Mouse (Mus musculus) frontal cortex, adult 2 months (tissue): Measurements from ENCODE around the gene Carm1. TPM values are rescaled to one million over a fixed set of nuclear protein-coding genes. Genes with fewer than 3 reads are reported as not detected.
"Not testable (repeated sequence)": the region's sequence is repeated elsewhere in the genome, so short reads cannot be mapped to it uniquely, and the experiment has no call there.

Experiments used
- DNase-seq, 2 experiments: peaks; one replicate each; pipeline ENCODE4 v3.0.0; 2022; ENCODE audit warnings: low spot score in 1 of 2; ENCODE audit errors: extremely low spot score in 1 of 2
- polyA plus RNA-seq: library from polyadenylated mRNA; depleted of rRNA; stranded (reverse); fragments of >200 nt; gene quantifications from 2 replicates; pipeline ENCODE4 v1.2.3, GENCODE M21; 2012

Carm1 gene
- polyA plus RNA-seq, 1 experiment: 74.3 TPM

- DNase-seq: no peak
These were observed 10.2 kb upstream of the Carm1 start for GRCm38 (mm10) chr9:21536501-21536900.

DNA sequence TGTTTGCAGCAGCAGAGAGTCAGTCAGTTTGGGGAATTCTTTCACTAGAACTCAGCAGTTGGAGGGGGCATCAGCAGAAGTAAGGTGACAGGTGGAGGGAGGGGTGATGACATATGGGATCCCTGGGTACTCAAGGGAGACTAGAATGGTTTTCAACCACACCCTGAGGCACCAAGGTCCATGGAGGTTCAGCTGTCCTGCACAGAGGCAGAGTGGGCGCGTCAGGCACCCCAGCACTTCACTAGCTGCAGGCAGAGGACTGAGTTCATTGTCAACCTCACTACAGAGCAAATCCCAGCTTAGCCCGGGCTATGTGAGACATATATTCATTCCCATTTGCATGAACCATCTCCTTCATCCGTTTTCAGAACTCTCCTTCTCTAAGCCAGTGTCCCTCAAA lies 9.7 kb upstream of the Carm1 start:
- no peak for DNase-seq

DNA sequence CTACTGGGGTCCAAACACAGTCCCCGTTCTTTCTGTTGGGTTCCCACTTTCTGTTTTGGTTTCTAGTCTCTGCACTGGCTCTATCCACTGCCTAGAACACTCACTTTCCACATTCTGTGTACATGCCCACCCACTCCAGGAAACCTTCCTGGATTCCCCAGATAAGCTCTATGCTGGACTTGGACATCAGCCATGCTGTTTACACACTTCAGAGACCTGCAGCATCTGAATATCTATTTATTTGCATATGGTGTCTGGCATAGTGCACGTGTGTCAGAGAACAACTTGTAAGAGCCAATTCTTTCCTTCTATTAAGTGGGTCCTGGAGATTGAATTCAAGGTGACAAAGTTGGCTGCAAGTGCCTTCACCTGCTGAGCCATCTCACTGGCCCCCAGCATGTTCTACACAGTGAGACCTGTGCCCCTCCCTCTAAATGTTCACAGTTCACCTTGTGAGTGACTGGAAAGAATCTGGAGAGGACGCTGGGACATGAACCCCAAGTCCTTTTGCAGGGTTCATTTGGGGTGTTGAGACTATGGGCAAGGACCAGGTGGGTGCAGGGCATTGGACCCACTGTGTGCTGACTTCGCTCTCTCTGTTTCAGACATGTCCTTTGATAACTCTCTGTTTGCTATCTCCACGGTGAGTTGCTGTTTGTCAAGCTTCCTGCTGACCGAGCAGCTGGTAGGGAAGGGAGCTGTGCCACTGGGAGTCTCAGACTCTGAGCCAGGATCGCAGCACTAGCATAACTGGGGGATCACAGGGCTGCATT lies 6.5 kb upstream of the Carm1 start:
- DNase-seq: no peak

DNA sequence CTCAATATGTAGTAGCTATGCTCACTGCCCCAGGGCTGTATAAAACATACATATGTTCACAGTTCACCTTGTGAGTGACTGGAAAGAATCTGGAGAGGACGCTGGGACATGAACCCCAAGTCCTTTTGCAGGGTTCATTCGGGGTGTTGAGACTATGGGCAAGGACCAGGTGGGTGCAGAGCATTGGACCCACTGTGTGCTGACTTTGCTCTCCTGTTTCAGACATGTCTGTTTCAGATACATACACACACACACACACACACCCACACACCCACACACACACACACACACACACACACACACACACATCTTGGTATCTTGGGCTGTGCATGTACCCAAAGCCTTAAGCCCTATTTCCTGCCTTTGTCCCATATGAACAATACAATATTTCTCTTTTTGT lies 4.7 kb upstream of the Carm1 start:
- not testable (repeated sequence) for DNase-seq

- no peak for DNase-seq
These were observed 1.3 kb upstream of the Carm1 start for GRCm38 (mm10) chr9:21545351-21545915.

GRCm38 (mm10) chr9:21545916-21546788 lies 542 bp upstream of the Carm1 start:
- peak; percentile 99 for DNase-seq

- DNase-seq: peak in 1 of 2 experiments; percentile 38
These were observed 614 bp downstream of the Carm1 start for GRCm38 (mm10) chr9:21547075-21547941.

DNA sequence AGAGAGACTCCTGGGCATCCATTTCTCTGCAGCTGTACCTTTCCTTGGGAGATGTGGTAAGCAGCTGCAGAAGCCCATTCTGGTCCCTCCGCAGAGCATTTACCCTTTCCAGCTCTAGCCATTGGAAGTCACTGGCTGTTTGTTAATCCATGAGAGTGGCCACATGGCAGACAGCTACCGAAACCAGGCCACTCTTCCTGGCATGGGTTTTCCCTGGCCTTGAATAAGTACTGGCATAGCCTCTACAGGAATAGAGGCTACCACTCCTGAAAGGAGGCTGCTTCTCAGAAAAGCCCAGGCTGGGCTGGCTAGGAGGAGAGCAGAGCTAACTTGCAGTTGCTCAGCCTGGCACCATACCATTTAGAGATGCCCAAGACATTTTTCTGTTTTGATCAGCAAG lies 4.4 kb downstream of the Carm1 start:
- no peak for DNase-seq

DNA sequence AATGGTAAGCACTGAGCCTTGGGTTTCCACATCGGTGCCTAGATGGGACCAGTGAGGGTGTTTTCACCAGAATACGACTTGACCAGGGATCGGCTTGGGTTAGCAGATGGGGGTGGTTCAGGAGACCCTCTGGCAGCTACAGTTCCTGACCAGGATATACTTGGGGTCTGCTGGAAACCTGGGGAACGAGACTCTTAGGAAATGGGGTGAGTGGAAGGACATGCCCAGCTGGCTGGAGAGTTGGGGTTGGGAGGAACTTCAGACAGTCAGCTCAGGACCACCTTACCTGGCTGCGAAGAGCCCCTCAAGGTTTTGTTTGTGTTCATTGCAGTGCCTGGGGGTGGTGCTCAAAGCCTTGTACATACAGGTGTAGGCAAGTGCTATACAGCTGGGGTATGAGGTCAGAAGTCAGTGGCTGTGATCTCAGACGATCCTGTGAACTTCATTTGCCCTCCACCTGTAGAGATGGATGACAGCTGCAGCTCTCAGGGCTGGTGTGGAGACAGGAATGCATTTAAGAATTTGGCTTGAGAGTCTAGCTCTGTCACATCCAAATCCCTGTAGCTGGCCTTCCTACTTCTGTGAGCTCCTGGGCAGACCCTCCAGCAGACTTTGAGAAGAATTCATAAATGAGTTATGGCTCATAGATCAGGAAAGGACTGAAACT lies 7.0 kb downstream of the Carm1 start:
- DNase-seq: no peak

GRCm38 (mm10) chr9:21555198-21555742 lies 8.6 kb downstream of the Carm1 start:
- no peak for DNase-seq

DNA sequence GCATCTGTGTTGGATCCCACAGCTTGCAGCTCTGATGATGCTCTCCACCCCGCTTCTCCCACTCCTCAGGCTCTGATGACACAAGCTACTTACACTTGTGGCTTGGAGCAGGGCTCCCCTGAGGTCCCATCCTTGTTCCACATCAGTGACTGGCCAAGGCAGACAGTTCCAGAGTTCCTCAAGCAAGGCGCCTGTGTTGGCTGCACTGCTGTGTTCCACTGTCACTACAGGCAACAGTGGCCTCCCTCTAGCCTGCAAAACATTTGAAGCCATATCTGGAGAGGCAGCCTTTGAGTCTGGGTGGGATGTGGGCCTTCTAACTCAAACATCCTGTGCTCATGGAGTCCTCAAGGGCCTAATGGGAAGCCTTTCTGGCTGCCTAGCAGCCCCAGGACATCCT lies 10.3 kb downstream of the Carm1 start:
- no peak for DNase-seq

DNA sequence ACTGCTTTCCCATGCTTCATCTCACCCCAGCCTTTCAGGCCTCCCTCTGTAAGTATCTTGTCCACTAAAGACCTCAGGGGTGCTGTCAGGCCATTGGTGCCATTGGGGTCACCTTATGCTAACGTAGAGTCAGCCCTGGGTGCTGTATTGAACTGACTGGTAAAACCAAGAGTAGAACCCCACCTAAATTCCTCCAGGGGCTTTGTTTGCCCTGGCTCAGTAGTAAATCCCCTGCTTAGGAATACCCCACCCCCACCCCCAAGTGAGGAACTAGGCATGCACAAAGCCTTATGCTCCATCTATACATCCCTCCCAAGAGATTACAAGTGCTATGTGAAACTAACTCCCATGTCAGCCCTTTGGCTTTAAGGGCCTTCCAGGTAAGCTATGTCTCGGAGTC lies 10.9 kb downstream of the Carm1 start:
- DNase-seq: no peak

- DNase-seq: no peak
These were observed 11.7 kb downstream of the Carm1 start for GRCm38 (mm10) chr9:21558366-21558765.

GRCm38 (mm10) chr9:21559151-21559550 lies 12.5 kb downstream of the Carm1 start:
- DNase-seq: no peak

DNA sequence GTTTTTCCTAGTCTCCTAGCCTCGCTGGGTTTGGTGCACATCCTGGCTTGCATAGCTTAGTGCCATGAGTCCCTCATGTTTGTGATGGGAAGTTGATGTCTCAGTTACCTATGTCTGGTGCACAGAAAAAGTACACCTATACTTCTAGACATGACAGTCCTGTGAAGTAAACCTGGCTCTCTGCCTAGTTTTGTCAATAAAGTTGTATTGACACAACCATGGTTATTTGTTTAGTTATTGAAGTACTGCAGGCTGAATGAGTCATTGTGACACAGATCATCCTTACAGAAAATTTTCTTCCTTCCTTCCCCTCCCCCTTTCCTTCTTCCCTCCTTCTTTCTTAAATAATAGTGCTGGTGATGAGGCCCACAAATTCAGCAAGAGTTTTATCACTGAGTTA lies 17.7 kb downstream of the Carm1 start:
- no peak for DNase-seq

GRCm38 (mm10) chr9:21565004-21565586 lies 18.4 kb downstream of the Carm1 start:
- no peak for DNase-seq

- no peak for DNase-seq
These were observed 19.8 kb downstream of the Carm1 start for GRCm38 (mm10) chr9:21566538-21566937.

- no peak for DNase-seq
These were observed 20.4 kb downstream of the Carm1 start for GRCm38 (mm10) chr9:21567051-21567450.

- no peak for DNase-seq
These were observed 22.1 kb downstream of the Carm1 start for GRCm38 (mm10) chr9:21568657-21569255.
